ENCODE assay signal across 9 mouse cellular contexts in genomic region chr15:59188371-59188770, GRCm38 (mm10).
DNase-seq lines count a peak whose midpoint lies in the region; ATAC-seq and TF ChIP-seq lines count a peak whose summit lies in the region.
"Had no signal": no experiment of that assay in that cellular context is flagged by ENCODE, and none has a peak within 500 bp of the region (broad histone marks: within the 10 kb centered on the region; RNA-seq: fewer than 3 reads in every experiment).

No protein-coding gene starts in this region.

- TF ChIP-seq CTCF in stomach, postnatal 0 days (IDR thresholded peaks at IDR 0.05; ENCODE audit: low read depth), result no peak

- 0 out of 2 replicates have a peak, but pooled peaks cover 2% of the 10 kb centered on the region for H3K4me1 ChIP-seq in stomach, postnatal 0 days (replicated peaks; ENCODE audit: control insufficient read depth, insufficient read depth)

- no peaks in the 10 kb centered on the region for H3K27me3 ChIP-seq in stomach, postnatal 0 days (ENCODE audit: control insufficient read depth, insufficient read depth, low read length)
- H3K27me3 ChIP-seq: limb, embryonic 13.5 days had no signal

- peak; percentile 20 for DNase-seq in embryo, embryonic 10 days (ENCODE audit: low spot score)
- no peak for DNase-seq in embryo, embryonic 9.5 days (ENCODE audit: extremely low spot score)
- DNase-seq in right cerebral cortex, adult 18-20 months, result peak; percentile 34
- no peak for DNase-seq in right cerebral cortex, postnatal 4 days
- peak; percentile 62 to 75 for DNase-seq in kidney, adult 8-10 months
- DNase-seq in stomach, postnatal 0 days (ENCODE audit: low spot score), result no peak
- no peak for DNase-seq in urinary bladder, postnatal 10 days (ENCODE audit: low spot score)

- H3K9me3 ChIP-seq in stomach, postnatal 0 days (ENCODE audit: control insufficient read depth, low read length), result no peaks in the 10 kb centered on the region
- H3K9me3 ChIP-seq: limb, embryonic 13.5 days had no signal

- no peaks in the 10 kb centered on the region for H3K36me3 ChIP-seq in stomach, postnatal 0 days (ENCODE audit: control insufficient read depth, insufficient read depth, low read length)
- H3K36me3 ChIP-seq: limb, embryonic 13.5 days had no signal

- 0 out of 2 replicates have a peak, but pooled peaks have one; percentile 26 for ATAC-seq in stomach, postnatal 0 days (ENCODE audit: low FRiP score, low TSS enrichment)
- ATAC-seq in activated CD4-positive, CD25-positive, alpha-beta regulatory T cell, adult 4 months, result no peak

- no peak overlapping the region for H3K27ac ChIP-seq in stomach, postnatal 0 days (replicated peaks)
- H3K27ac ChIP-seq: limb, embryonic 13.5 days had no signal

- no peak overlapping the region for H3K4me2 ChIP-seq in stomach, postnatal 0 days (replicated peaks; ENCODE audit: low read depth)
- H3K4me2 ChIP-seq: limb, embryonic 13.5 days had no signal

- TF ChIP-seq EP300 in stomach, postnatal 0 days (optimal IDR thresholded peaks at IDR 0.05), result no peak

- 41% methylated on average over 4 of the region's 4 CpGs for WGBS in stomach, postnatal 0 days

- H3K4me3 ChIP-seq in stomach, postnatal 0 days (ENCODE audit: low read depth, low read length), result no peak overlapping the region
- H3K4me3 ChIP-seq: limb, embryonic 13.5 days had no signal

- H3K9ac ChIP-seq in stomach, postnatal 0 days (ENCODE audit: low read length), result no peak overlapping the region
- H3K9ac ChIP-seq: limb, embryonic 13.5 days had no signal

Comparison
In these comparisons a context has a peak if more than half of its experiments do, and no peak if none do; other contexts are left out.
1. DNase-seq: peak in embryo, embryonic 10 days (single experiment), right cerebral cortex, adult 18-20 months (single experiment) and kidney, adult 8-10 months (2 of 2); none in embryo, embryonic 9.5 days (single experiment), right cerebral cortex, postnatal 4 days (single experiment), stomach, postnatal 0 days (single experiment) and urinary bladder, postnatal 10 days (single experiment).